Mouse (Mus musculus) midbrain, embryonic 10.5 days (tissue): ENCODE measurements around the gene Upk3a. TPM values are rescaled to one million over a fixed set of nuclear protein-coding genes. Genes with fewer than 3 reads are reported as not detected.

Experiments used
- DNase-seq: peaks from one replicate; pipeline ENCODE4 v3.0.0-alpha.2; 2017; ENCODE audit warnings: low spot score
- H3K27ac ChIP-seq: fragments of 300-500 bp; sonication (generic); replicated peaks from 2 replicates; pipeline ENCODE4 v1.5.1; 2016; ENCODE audit warnings: mild to moderate bottlenecking
- H3K27me3 ChIP-seq: fragments of 300-500 bp; sonication (generic); 2 replicates; pipeline ENCODE4 v1.6.1; 2016; ENCODE audit warnings: low read depth, mild to moderate bottlenecking; ENCODE audit not compliant: poor library complexity, severe bottlenecking
- H3K36me3 ChIP-seq: fragments of 300-500 bp; sonication (generic); 2 replicates; pipeline ENCODE4 v1.6.1; 2016; ENCODE audit warnings: mild to moderate bottlenecking, moderate library complexity
- H3K4me1 ChIP-seq: fragments of 300-500 bp; sonication (generic); 2 replicates; pipeline ENCODE4 v1.6.1; 2016
- H3K4me3 ChIP-seq: fragments of 300-500 bp; sonication (generic); 2 replicates; pipeline ENCODE4 v1.5.1; 2016; ENCODE audit warnings: mild to moderate bottlenecking, moderate library complexity
- H3K9me3 ChIP-seq: fragments of 300-500 bp; sonication (generic); replicated peaks from 2 replicates; pipeline ENCODE4 v1.6.1; 2016; ENCODE audit warnings: mild to moderate bottlenecking
- WGBS: fragments of 180-500 bp; shearing (Covaris S2); methylation state at CpG from one replicate; pipeline ENCODE4 v1.1.7; 2016; 5-methylcytosine and 5-hydroxymethylcytosine counted together
- polyA plus RNA-seq: library from polyadenylated mRNA; unstranded; fragments of >200 nt; fragmentation: Nextera tagmentation; extraction: Ambion mirVana; gene quantifications from 2 replicates; pipeline ENCODE4 v1.2.1, GENCODE M21; 2016

Gene Upk3a
- polyA plus RNA-seq, 1 experiment from 2014 or later = not detected

DNA sequence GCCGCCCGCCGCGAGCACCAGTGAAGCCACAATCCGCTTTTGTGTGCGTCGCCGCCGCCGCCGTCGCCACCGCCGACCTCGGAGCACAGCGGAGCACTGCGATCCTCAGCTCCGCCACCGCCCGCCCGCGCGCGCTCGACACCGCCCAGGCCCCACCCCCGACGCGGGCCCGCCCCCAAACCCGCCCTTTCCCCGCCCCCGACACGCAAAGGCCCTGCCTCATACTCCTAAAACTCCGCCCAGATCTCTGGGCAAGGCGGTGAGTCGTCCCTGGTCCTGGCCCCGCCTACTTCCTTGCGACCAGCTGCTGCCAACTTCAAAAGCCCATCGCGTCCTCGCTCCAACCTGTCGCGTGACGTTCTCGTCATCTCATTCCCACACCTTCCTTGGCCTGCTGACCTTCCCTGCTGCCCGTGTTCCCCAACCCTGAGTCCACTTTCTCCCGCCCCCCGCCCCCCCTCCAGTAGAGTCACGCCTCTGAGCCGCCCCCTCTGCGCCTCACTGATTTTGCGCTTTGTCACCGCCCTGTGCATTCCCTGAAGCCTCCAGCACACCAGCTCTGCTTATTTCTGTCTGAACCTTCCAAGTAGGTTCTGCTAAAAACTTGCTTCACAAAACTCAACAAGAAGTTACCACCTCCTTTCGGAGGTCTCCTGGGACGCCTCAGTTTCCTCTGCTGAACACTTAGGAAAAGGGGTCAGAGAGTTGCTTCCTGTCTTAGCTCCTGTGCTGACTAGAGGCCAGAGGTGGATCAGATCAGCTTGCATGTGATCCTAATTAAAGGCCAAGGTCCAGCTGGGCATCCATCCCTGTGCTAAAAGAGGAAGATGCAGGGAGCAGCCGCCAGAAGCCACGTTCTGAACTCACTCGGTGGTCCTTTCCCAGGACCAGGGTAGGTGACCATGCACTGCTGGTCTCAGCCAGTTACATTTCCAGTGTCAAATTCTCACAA lies 28.8 kb upstream of the Upk3a start, which contains the start of gene 5031439G07Rik:
Gene 5031439G07Rik (minus strand): TSS at position 678 of the 952 bp plus-strand sequence.
- Histone ChIP-seq H3K27me3 (peaks cover 17% of the 10 kb centered on the region), H3K36me3 (peaks cover 4% of the 10 kb centered on the region; the same call in 1 of the 2 replicates), H3K4me1 (peaks cover 48% of the 10 kb centered on the region), H3K27ac (peak within 1 kb of the TSS; percentile 88), H3K4me3 (peak within 1 kb of the TSS; percentile 88), H3K9me3 (no peaks in the 10 kb centered on the region)
- peak; percentile 94 for DNase-seq
- WGBS = 1% methylated on average over 56 of the region's 59 CpGs

DNA sequence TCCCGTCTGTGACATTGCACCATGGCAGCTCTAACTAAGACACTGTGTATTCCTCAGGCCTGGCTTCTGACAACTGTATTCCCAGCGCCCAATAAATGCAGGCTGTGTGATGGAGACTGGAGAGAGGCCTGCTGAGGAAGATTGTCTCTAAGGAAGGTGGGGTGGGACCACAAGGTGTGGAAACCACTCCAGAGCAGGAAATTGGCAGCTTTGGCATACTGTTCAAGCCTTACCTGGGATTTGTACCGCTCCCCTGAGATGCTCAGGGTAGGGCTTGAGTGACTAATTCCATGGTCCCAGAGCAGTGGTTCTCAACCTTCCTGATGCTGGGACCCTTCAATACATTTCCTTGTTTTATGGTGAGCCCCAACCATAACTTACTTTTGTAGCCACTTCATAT lies 27.8 kb upstream of the Upk3a start:
- Histone ChIP-seq H3K27me3 (peaks cover 17% of the 10 kb centered on the region), H3K27ac (no peak overlapping the region), H3K4me1 (peaks cover 39% of the 10 kb centered on the region), H3K36me3 (peaks cover 4% of the 10 kb centered on the region; the same call in 1 of the 2 replicates), H3K9me3 (no peaks in the 10 kb centered on the region), H3K4me3 (no peak overlapping the region)
- DNase-seq = no peak
- WGBS = 80% methylated on average over 3 of the region's 3 CpGs

DNA sequence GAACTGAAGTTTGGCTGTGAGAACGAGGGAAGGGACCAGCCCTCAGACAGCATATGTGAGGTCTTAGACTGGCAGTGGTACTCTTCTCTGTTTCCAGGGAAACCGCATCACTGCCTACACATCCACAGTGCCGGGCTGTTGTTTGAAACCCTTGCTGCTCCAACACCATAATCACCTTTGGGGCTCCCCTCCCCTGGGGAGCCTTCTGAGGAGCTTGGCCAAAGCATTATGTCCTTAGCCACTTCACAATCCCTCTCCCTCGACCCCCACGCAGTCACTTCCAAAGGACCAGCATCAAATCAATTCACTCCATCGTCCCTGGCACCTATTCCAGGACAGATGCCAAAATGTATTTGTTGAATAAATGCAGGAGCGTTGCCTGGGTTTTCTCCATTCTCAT lies 27.2 kb upstream of the Upk3a start:
- peaks cover 4% of the 10 kb centered on the region; the same call in 1 of the 2 replicates for H3K36me3 ChIP-seq
- H3K4me3 ChIP-seq = no peak overlapping the region
- 71% methylated on average over 7 of the region's 7 CpGs for WGBS
- DNase-seq = no peak
- H3K4me1 ChIP-seq = peaks cover 41% of the 10 kb centered on the region
- peaks cover 17% of the 10 kb centered on the region for H3K27me3 ChIP-seq
- no peak overlapping the region for H3K27ac ChIP-seq
- no peaks in the 10 kb centered on the region for H3K9me3 ChIP-seq

DNA sequence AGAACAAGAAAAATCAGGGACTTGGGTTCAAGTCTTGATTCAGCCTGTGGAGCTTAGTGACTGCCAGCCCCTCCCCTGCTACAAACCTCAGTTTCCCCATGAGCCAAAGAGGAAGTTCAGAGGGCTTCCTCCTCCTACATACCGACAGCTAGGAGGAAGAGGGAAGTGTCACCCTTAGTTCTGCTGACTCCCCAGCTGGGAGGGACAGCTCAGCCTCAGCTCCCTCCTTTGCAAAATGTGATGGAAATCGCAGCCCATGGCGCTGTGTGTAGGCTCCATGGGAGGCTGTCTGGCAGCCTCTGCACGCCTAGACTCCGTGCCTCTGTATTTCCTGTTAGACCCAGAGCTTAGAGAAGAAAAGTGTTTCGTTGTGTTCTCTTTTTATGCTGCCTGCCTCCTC lies 22.4 kb upstream of the Upk3a start:
- 58% methylated on average over 6 of the region's 6 CpGs for WGBS
- no peaks in the 10 kb centered on the region for H3K36me3 ChIP-seq
- DNase-seq = no peak

DNA sequence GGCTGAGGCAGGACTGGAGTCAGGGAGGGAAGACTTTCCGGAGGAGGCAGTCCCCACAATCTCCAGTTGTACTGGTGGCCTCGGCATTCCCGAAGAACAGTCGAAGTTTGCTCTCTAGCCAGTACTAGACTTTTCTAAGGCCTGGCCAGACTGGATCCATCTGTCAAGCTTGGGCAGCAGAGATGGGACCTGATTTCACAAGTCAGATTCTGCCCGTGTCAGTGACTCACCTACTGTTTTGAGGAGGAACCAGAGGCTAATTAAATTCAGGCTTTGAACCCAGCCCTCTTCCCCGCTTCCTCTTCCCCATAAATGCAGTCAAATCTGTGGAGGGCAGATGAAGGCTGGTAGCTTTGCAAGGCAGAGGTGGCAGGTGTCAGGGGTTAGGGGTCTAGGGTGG lies 21.9 kb upstream of the Upk3a start:
- Histone ChIP-seq H3K9me3 (no peaks in the 10 kb centered on the region), H3K27me3 (peaks cover 2% of the 10 kb centered on the region; the same call in 1 of the 2 replicates), H3K36me3 (no peaks in the 10 kb centered on the region), H3K27ac (no peak overlapping the region; the same call in 1 of the 2 replicates), H3K4me3 (no peak overlapping the region), H3K4me1 (peaks cover 17% of the 10 kb centered on the region)
- 54% methylated on average over 6 of the region's 6 CpGs for WGBS
- no peak for DNase-seq

More for the DNA sequence above, 22.4 kb upstream of the Upk3a start:
- Histone ChIP-seq H3K27me3 (peaks cover 7% of the 10 kb centered on the region), H3K4me1 (peaks cover 22% of the 10 kb centered on the region), H3K4me3 (no peak overlapping the region), H3K27ac (no peak overlapping the region), H3K9me3 (no peaks in the 10 kb centered on the region)

DNA sequence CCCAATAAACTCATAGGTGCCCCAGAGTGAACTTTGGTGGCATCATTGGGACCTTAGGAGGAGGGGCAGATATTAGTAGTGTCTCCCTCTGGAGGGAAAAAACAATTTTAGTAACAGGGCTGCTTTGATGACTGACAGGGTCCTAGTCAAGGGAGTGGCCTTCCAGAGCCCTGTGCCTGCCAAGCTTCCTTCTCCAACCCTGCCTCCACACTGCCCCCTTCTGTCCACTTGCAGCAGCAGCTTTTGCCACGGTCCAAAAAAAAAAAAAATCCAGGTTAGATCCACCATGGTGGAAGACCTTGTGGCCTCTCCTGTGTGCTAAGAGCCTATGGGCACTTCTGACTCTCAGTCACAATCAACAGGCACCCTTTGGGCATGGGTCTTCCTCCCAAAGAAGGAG lies 21.0 kb upstream of the Upk3a start:
- no peak overlapping the region for H3K4me3 ChIP-seq
- peaks cover 9% of the 10 kb centered on the region for H3K27me3 ChIP-seq
- H3K27ac ChIP-seq = no peak overlapping the region
- H3K4me1 ChIP-seq = peaks cover 17% of the 10 kb centered on the region
- 0% methylated on average over 1 of the region's 1 CpGs for WGBS
- DNase-seq = peak; percentile 60
- no peaks in the 10 kb centered on the region for H3K36me3 ChIP-seq
- no peaks in the 10 kb centered on the region for H3K9me3 ChIP-seq

DNA sequence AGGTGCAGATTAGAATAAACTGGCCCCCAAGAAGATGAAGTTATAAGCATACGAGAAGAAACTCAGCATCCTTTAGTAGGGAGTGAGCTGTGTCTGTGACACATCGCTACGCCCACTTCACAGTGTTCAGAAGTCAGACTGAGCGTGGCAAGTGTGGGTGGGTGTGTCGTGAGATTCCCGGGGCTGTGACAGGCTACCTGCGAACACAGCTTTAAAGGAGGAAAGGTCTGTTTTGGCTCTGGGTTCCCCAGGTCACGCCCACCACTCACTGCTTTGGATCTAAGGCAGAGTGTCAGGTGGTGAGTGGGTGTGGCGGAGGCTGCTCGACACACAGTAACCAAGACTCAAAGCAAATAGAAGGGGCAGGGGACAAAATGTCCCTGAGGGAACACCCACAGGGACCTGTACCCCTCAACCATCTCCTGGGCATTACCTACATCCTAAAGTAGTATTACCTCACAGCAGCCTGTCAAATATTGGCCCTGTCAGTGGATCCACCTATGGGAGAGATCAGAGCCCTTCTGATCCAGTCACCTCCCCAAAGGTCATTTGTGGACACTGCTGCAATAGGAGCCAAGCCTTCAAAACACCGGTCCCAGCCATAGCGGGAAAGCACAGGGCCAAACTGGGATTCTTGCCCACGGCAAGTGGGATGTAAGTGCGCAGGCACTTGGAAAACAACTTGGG lies 19.0 kb upstream of the Upk3a start:
- no peaks in the 10 kb centered on the region for H3K9me3 ChIP-seq
- H3K36me3 ChIP-seq = no peaks in the 10 kb centered on the region
- no peak overlapping the region for H3K27ac ChIP-seq
- no peak for DNase-seq
- peaks cover 22% of the 10 kb centered on the region for H3K4me1 ChIP-seq
- H3K27me3 ChIP-seq = peaks cover 26% of the 10 kb centered on the region
- 78% methylated on average over 14 of the region's 14 CpGs for WGBS
- no peak overlapping the region for H3K4me3 ChIP-seq

DNA sequence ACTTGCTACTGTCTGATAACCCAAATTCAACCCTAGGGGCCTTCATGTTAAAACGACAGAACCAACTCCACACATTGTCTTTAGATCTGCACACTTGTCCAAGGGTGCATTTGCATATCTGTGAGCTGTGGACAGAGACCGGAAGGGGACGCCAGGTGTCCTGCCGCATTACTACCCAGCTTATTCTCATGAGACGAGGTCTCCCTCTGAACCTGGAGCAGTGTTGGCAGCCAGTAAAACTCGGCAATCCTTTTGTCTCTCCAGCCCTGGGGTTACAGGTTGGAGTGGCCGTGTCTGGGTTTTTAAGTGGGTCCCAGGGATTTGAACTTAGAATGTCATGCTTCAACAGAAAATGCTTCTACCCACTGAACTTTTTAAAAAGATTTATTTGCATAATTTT lies 17.0 kb upstream of the Upk3a start:
- Histone ChIP-seq H3K27me3 (peaks cover 26% of the 10 kb centered on the region), H3K36me3 (no peaks in the 10 kb centered on the region), H3K9me3 (no peaks in the 10 kb centered on the region), H3K4me1 (peaks cover 17% of the 10 kb centered on the region), H3K27ac (no peak overlapping the region), H3K4me3 (no peak overlapping the region)
- WGBS = 74% methylated on average over 7 of the region's 7 CpGs
- DNase-seq = no peak

DNA sequence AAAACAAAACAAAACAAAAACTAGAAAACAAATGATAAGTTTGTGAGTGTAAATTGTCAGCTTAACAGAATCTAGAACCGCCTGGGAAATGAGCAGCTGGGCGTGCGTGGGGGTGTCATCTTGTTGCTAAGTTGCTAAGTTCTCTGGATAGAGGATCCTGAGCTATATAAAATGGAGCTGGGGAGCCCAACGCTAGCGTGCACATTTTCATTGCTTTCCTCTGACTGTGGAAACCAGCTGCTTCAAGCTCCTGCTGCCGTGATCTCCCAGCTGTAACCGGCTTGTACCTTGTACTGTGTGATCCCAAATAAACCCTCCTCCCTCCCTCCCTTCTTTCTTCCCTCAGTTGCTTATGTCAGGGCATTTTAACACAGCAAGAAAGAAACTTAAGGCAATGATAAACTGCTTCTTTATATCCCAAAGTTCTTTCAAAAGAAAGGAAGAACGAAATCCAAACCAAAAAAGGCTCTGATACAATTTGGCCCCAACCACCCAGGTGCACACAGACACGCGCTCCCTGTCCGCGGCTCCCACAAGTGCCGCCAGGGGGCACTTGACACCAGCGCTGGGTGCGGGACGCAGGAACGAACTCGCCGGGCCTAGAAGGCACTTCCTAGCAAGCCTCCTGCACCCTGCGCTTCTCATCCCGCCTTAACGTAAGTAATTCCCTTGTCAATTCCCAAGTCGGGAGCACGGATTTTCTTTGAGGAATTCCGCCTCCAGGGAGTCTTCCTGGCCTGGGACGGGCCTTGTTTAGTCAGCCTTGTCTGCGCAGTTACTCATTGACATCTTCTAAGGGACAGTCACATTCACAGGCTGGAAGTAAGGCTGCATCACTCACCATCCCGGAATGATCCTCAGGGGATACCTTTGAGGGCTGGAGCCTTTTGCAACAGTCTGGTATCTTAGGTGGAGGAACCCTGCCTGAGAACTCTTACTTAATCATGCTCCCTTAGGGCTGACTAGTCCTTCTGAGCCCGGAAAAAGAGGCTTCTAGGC lies 15.7 kb upstream of the Upk3a start:
- DNase-seq = peak; percentile 74
- Histone ChIP-seq H3K36me3 (no peaks in the 10 kb centered on the region), H3K27me3 (peaks cover 26% of the 10 kb centered on the region), H3K4me3 (0 out of 2 replicates have a peak overlapping the region, but pooled peaks have one; percentile 11), H3K4me1 (0 out of 2 replicates have a peak, but pooled peaks cover 5% of the 10 kb centered on the region), H3K9me3 (no peaks in the 10 kb centered on the region), H3K27ac (no peak overlapping the region)
- 19% methylated on average over 29 of the region's 29 CpGs for WGBS

DNA sequence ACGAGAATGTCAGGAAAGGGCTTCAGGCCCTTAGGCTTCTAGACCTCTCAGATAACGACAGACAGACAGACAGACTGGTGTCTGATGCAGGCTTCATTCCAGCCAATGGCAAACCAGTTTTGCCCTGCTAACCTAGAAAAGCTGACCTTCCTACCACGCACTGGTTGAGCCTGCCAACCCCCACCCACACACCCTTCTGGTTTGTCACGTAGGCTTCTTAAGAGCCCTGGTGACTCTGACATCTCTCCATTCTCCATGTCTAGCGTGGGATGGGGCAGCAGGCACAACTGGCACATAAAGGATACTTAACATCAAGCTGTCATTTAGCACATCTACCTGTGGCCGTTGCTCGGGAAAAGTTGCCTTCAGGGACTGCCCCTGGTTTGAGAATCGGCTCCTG lies 7.3 kb upstream of the Upk3a start:
- Histone ChIP-seq H3K9me3 (no peaks in the 10 kb centered on the region), H3K27ac (no peak overlapping the region), H3K36me3 (no peaks in the 10 kb centered on the region), H3K27me3 (peaks cover 8% of the 10 kb centered on the region; the same call in 1 of the 2 replicates), H3K4me1 (peaks cover 21% of the 10 kb centered on the region), H3K4me3 (no peak overlapping the region)
- DNase-seq = no peak
- WGBS = 84% methylated on average over 8 of the region's 8 CpGs

DNA sequence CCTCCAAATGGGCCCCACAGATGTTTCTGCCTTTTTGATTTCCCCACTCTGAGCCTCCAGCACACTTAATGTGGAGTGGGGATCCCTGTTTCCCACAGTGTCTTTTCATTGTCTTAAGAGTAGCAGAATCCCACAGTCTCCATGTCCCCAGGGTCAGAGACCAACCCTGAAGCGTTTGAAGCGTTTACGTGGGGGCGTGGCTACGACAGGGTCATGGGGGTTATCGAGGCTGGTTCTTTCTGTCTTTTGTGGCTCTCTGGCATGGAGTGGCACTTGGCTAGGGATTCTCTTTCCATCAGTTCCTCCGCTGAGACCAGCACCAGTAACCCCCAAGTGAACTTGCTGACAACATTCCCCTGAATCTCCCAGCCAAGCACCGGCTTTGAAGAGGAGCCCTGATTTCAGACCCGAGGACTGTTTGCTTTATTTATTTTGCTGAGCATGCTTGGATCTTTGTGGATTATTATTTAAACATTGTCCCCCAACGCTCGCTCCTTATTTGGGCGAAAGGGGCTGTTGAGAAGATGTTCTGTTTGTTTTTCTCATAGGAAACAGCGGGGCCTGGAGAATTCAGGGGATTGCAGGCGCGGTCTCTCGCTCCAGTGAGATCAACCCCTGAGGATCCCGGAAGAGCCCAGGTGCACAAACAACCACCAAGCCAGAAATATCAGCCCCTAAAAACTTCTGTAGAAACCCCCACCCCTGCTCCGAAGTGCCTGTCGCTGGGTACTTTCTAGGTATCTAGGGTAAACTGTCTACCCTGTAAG lies 4.9 kb upstream of the Upk3a start:
- Histone ChIP-seq H3K4me1 (peaks cover 24% of the 10 kb centered on the region), H3K9me3 (no peaks in the 10 kb centered on the region), H3K27ac (peak overlapping the region; percentile 52; the same call in 1 of the 2 replicates), H3K27me3 (peaks cover 29% of the 10 kb centered on the region), H3K36me3 (no peaks in the 10 kb centered on the region), H3K4me3 (no peak overlapping the region)
- DNase-seq = no peak
- 38% methylated on average over 19 of the region's 19 CpGs for WGBS
